Mouse (Mus musculus) embryonic stem cell, embryonic (primary cell): ENCODE data around the gene Acat1.

ENCODE experiments used
- CTCF ChIA-PET, 4 experiments: fragments of 300-600 bp in 2 of 4; fragments of 350-600 bp in 2 of 4; sonication (Branson Sonifier 250); formaldehyde crosslinking; loops; one replicate each; lab custom pipeline; 2022; ENCODE audit warnings: inconsistent platforms in 2 of 4; lab: Charles Lee
- POLR2A ChIA-PET, 4 experiments: fragments of 300-600 bp in 2 of 4; fragments of 350-600 bp in 2 of 4; sonication (Branson Sonifier 250); formaldehyde crosslinking; loops; one replicate each; lab custom pipeline; 2022; ENCODE audit warnings: antibody characterized with exemption in 4 of 4, inconsistent platforms in 1 of 4; lab: Charles Lee

The Acat1 gene

DNA sequence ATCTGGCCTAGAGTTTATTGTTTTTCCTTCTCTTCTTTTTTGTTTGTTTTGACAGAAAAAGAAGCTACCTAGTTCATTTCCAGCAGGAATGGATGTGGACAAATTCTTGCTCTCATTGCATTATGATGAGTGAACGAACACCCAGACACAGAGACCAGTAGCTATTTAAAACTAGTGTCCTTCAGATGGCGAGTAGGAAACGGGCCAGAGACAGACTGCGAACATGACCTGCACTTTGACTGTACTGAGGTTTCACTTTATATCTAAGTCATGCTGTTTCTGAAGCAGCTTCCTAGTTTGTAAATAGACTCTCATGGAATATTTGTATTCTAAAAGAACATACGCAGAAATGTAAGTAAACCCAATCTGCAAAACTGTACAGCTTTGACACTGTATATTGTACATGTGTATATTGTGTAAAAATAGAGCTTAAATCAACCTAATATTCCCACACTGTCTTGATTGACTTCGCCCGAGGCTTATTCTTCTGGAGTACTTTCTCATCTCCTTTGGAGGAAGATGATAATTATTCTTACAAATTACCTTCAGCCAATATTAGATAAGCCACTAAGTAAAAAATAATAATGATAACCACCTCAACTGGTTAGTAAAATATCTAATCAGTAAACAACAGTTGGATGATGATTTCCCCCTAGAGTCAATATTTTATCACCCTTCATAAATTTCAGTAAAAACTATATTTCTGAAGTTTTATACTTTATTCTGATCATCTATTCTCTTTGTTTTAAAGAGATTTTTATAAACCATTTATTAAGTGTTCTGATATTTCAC, 37.5 kb downstream of the Acat1 start:
- ChIA-PET CTCF (interaction anchor here in 1 of 4 experiments (0.6 kb wide), 1 partner anchor 1005 kb away, joined by 5 read pairs; no protein-coding TSS in a partner anchor), POLR2A (interaction anchor here in 2 of 4 experiments (0.9 to 1.5 kb wide), 5 partner anchors 8 to 97 kb away, joined by 3 to 5 read pairs (median 3); partner anchors contain the start of gene Cul5 (in 1 of the 2))

DNA sequence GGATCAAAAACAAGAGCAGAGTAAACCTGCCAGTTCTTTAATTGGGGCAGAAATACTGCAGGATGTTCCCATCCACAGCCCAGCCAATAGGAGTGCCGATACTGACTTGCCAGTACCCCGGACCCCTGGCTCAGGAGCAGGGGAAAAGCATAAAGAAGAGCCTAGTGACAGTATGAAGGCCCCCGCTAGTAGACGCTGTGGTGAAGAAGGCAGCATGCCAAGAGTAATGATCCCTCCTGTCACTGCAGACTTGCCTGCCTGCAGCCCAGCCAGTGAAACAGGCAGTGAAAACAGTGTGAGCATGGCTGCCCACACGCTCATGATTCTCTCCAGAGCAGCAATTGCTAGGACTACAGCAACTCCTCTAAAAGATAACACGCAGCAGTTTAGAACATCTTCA, 39.5 kb downstream of the Acat1 start:
- CTCF ChIA-PET, result interaction anchor here in 2 of 4 experiments (0.5 to 0.7 kb wide), 2 partner anchors 9 to 22 kb away, joined by 3 read pairs; no protein-coding TSS in a partner anchor
- POLR2A ChIA-PET, result interaction anchor here in 2 of 4 experiments (1.0 to 1.3 kb wide), 3 partner anchors 9 to 39 kb away, joined by 3 to 7 read pairs (median 4); no protein-coding TSS in a partner anchor

DNA sequence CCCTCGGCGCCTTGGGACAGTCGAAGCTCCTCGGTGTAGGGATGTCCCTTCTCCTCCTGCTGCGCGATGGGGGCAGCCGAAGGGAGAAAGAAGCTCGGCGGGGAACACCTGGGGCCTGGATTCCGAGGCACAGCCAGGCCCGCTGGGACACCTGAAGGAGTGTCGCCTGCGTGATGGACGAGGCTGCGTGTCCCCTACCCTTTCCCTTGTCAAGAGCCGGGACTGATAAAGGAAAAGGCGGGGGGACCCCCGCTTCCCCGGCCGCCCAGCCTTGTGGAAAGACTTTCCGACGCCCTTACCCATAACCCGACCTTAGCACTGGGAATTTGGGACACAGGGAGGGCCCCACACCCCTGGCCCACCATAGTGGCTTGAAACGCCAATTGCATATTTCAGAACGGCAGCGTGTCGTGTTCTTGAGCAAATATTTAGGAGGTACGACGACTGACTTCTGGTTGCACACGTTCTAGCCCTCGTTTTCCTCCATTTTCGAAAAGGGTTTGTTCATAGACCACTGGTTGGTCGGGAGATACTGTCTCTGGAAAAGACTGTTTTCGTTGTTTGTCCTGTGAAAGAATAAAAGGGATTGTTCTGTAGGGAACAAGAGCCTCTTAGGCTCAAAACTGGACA, 72.7 kb downstream of the Acat1 start:
- POLR2A ChIA-PET, result interaction anchor here in 2 of 4 experiments (0.6 to 2.9 kb wide), 11 partner anchors 16 to 133 kb away, joined by 3 to 14 read pairs (median 5); partner anchors contain the start of genes Acat1 (in 1 of the 2) and Cul5 (in 1 of the 2)
- CTCF ChIA-PET, result no interaction called here

DNA sequence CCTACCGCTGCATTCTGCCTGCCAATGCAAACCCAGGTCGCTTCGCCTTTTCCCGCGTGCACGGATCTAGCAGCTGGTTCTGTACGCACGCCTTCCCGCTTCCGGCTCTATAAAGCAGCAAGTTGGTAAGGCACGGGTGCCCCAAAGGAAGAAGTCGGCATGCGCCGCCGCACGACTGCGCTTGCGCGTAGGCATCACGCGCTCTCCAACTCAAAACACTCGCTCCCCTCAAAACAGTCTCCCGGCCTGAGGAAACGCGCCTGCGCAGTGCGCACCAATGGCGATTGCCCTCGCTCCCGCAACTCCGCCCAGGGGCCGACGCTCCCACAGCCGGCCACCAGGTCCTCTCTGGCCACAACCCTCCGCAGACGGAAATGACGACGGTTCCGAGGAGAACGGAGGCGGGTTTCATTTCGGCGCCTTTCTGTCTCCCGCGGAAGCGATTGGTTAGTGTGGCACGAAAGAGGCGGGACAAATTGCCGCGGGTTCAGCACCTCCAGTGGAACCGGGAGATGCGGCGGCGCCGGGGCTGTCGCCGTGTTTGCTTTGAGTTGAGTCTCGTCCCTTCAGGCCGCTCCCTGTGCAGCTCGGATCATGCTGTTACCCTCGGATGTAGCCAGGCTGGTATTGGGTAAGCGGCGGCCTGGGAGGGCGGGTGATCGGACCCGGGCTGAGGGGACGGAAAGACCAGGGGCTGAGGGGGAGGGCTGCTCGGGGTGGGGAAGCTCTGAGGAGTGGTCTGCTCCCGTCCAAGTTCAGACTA, 73.4 kb downstream of the Acat1 start, which contains the start of the genes Atm and Npat:
TSS of gene Atm (minus strand) at position 183 of the 763 bp plus-strand sequence.
TSS of gene Npat (plus strand) at position 490 of the 763 bp plus-strand sequence.
- CTCF ChIA-PET, result no interaction called here
- POLR2A ChIA-PET, result interaction anchor here in 3 of 4 experiments (0.5 to 2.9 kb wide), 25 partner anchors 9 to 584 kb away, joined by 3 to 14 read pairs (median 4); partner anchors contain the start of genes Acat1 (in 2 of the 3), Cul5 (in 1 of the 3) and Ddx10 (in 1 of the 3)

DNA sequence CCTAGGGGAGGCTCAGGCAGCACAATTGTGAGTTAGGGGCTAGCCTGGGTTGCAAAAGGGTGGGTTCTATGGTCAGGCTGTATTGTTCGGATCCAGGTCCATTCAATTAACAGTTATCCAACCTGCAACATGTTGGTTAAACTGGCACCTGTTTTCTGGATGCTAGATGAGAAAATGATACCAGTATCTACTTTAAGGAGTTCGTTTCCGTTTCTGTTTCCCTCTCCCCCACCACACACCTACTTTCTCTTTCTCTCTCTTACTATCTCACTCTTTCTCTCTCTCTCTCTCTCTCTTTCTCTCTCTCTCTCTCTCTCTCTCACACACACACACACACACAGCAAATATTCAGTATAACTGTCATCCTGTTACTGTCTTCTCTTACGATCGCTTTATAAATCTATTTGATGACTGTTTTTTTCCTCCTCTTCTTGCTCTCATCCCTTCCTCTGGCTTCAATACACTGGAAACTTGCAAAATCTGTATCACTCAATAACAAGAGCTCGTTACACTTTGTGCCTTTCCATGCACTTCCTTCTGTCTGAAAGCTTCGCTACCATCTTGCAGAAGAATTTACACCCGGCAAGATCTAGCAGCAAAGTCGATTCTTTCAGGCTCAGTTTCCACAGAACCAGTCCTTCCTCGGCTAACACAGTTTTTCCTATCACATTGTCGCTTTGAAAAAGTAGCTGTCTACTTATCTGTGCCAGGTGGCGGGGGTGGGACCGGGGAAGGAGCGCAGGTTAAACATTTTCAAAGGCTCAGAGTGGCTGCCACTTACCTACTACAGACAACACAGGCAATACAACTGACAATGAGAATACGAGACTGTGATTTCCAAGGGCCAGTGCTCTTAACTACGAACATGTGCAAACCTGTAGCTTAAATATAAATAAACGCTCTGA, 74.5 kb downstream of the Acat1 start:
- ChIA-PET CTCF (interaction anchor here in 1 of 4 experiments (0.6 kb wide), 1 partner anchor 137 kb away, joined by 4 read pairs; no protein-coding TSS in a partner anchor), POLR2A (interaction anchor here in 3 of 4 experiments (0.5 to 2.9 kb wide), 23 partner anchors 8 to 585 kb away, joined by 3 to 14 read pairs (median 4); partner anchors contain the start of genes Acat1 (in 1 of the 3), Cul5 (in 1 of the 3), Ddx10 (in 1 of the 3) and Slc35f2 (in 1 of the 3))
